Mouse (Mus musculus): ENCODE data around the gene Gm6583. TPM values are rescaled to one million over a fixed set of nuclear protein-coding genes. Genes with fewer than 3 reads are reported as not detected.

Gm6583 gene
- polyA plus RNA-seq, 1 experiment = 0.01 TPM

GRCm38 (mm10) chr5:112371933-112372332, 16.1 kb upstream of the Gm6583 start:
- peaks cover 79% of the 10 kb centered on the region for H3K36me3 ChIP-seq (ENCODE audit: control insufficient read depth)
- H3K27me3 ChIP-seq (ENCODE audit: control insufficient read depth) = no peaks in the 10 kb centered on the region
- TF ChIP-seq TAL1 (IDR thresholded peaks at IDR 0.05; ENCODE audit: low read length) (no peak), GATA1 (IDR thresholded peaks at IDR 0.05; ENCODE audit: low read length) (no peak)
- H3K4me3 ChIP-seq (replicated peaks) = no peak overlapping the region
- H3K4me1 ChIP-seq (ENCODE audit: control insufficient read depth) = peaks cover 2% of the 10 kb centered on the region; the same call in 1 of the 2 replicates
- H3K9me3 ChIP-seq (ENCODE audit: control insufficient read depth, low read length) = no peaks in the 10 kb centered on the region

GRCm38 (mm10) chr5:112370236-112370813, 14.5 kb upstream of the Gm6583 start:
- Histone ChIP-seq H3K36me3 (ENCODE audit: control insufficient read depth) (peaks cover 79% of the 10 kb centered on the region), H3K9me3 (ENCODE audit: control insufficient read depth, low read length) (no peaks in the 10 kb centered on the region), H3K4me3 (replicated peaks) (no peak overlapping the region), H3K27me3 (ENCODE audit: control insufficient read depth) (no peaks in the 10 kb centered on the region), H3K4me1 (ENCODE audit: control insufficient read depth) (no peaks in the 10 kb centered on the region)
- TF ChIP-seq GATA1 (IDR thresholded peaks at IDR 0.05; ENCODE audit: low read length) = no peak
- TF ChIP-seq TAL1 (IDR thresholded peaks at IDR 0.05; ENCODE audit: low read length) = no peak

- no peaks in the 10 kb centered on the region for H3K27me3 ChIP-seq (ENCODE audit: control insufficient read depth)
- TF ChIP-seq TAL1 (IDR thresholded peaks at IDR 0.05; ENCODE audit: low read length) (no peak), GATA1 (IDR thresholded peaks at IDR 0.05; ENCODE audit: low read length) (no peak)
- H3K36me3 ChIP-seq (ENCODE audit: control insufficient read depth) = peaks cover 79% of the 10 kb centered on the region
- no peak overlapping the region for H3K4me3 ChIP-seq (replicated peaks)
- H3K9me3 ChIP-seq (ENCODE audit: control insufficient read depth, low read length) = no peaks in the 10 kb centered on the region
- H3K4me1 ChIP-seq (ENCODE audit: control insufficient read depth) = no peaks in the 10 kb centered on the region
Measured at GRCm38 (mm10) chr5:112369326-112369725, 13.5 kb upstream of the Gm6583 start.

- no peaks in the 10 kb centered on the region for H3K9me3 ChIP-seq (ENCODE audit: control insufficient read depth, low read length)
- H3K4me3 ChIP-seq (replicated peaks) = no peak overlapping the region
- H3K36me3 ChIP-seq (ENCODE audit: control insufficient read depth) = peaks cover 79% of the 10 kb centered on the region
- no peak for TF ChIP-seq TAL1 (IDR thresholded peaks at IDR 0.05; ENCODE audit: low read length)
- no peak for TF ChIP-seq GATA1 (IDR thresholded peaks at IDR 0.05; ENCODE audit: low read length)
- H3K27me3 ChIP-seq (ENCODE audit: control insufficient read depth) = no peaks in the 10 kb centered on the region
- peaks cover 4% of the 10 kb centered on the region for H3K4me1 ChIP-seq (ENCODE audit: control insufficient read depth)
Measured at GRCm38 (mm10) chr5:112368666-112369065, 12.8 kb upstream of the Gm6583 start.

- no peaks in the 10 kb centered on the region for H3K9me3 ChIP-seq (ENCODE audit: control insufficient read depth, low read length)
- TF ChIP-seq GATA1 (IDR thresholded peaks at IDR 0.05; ENCODE audit: low read length) (no peak), TAL1 (IDR thresholded peaks at IDR 0.05; ENCODE audit: low read length) (no peak)
- no peak overlapping the region for H3K4me3 ChIP-seq (replicated peaks)
- H3K27me3 ChIP-seq (ENCODE audit: control insufficient read depth) = no peaks in the 10 kb centered on the region
- H3K4me1 ChIP-seq (ENCODE audit: control insufficient read depth) = peaks cover 11% of the 10 kb centered on the region
- peaks cover 80% of the 10 kb centered on the region for H3K36me3 ChIP-seq (ENCODE audit: control insufficient read depth)
Measured at GRCm38 (mm10) chr5:112367929-112368328, 12.1 kb upstream of the Gm6583 start.

GRCm38 (mm10) chr5:112367338-112367737, 11.5 kb upstream of the Gm6583 start:
- Histone ChIP-seq H3K27me3 (ENCODE audit: control insufficient read depth) (no peaks in the 10 kb centered on the region), H3K36me3 (ENCODE audit: control insufficient read depth) (peaks cover 81% of the 10 kb centered on the region), H3K4me1 (ENCODE audit: control insufficient read depth) (peaks cover 14% of the 10 kb centered on the region), H3K9me3 (ENCODE audit: control insufficient read depth, low read length) (no peaks in the 10 kb centered on the region), H3K4me3 (replicated peaks) (no peak overlapping the region)
- TF ChIP-seq GATA1 (IDR thresholded peaks at IDR 0.05; ENCODE audit: low read length) (no peak), TAL1 (IDR thresholded peaks at IDR 0.05; ENCODE audit: low read length) (no peak)

GRCm38 (mm10) chr5:112366879-112367278, 11.0 kb upstream of the Gm6583 start:
- TF ChIP-seq TAL1 (IDR thresholded peaks at IDR 0.05; ENCODE audit: low read length) = no peak
- TF ChIP-seq GATA1 (IDR thresholded peaks at IDR 0.05; ENCODE audit: low read length) = no peak
- no peak overlapping the region for H3K4me3 ChIP-seq (replicated peaks)
- H3K9me3 ChIP-seq (ENCODE audit: control insufficient read depth, low read length) = peaks cover 4% of the 10 kb centered on the region
- H3K4me1 ChIP-seq (ENCODE audit: control insufficient read depth) = peaks cover 14% of the 10 kb centered on the region
- H3K27me3 ChIP-seq (ENCODE audit: control insufficient read depth) = no peaks in the 10 kb centered on the region
- peaks cover 81% of the 10 kb centered on the region for H3K36me3 ChIP-seq (ENCODE audit: control insufficient read depth)

GRCm38 (mm10) chr5:112364184-112364797, 8.5 kb upstream of the Gm6583 start:
- no peak overlapping the region for H3K4me3 ChIP-seq (replicated peaks)
- no peak for TF ChIP-seq GATA1 (IDR thresholded peaks at IDR 0.05; ENCODE audit: low read length)
- TF ChIP-seq TAL1 (IDR thresholded peaks at IDR 0.05; ENCODE audit: low read length) = no peak
- peaks cover 5% of the 10 kb centered on the region for H3K9me3 ChIP-seq (ENCODE audit: control insufficient read depth, low read length)
- H3K36me3 ChIP-seq (ENCODE audit: control insufficient read depth) = peaks cover 65% of the 10 kb centered on the region
- H3K4me1 ChIP-seq (ENCODE audit: control insufficient read depth) = peaks cover 28% of the 10 kb centered on the region
- H3K27me3 ChIP-seq (ENCODE audit: control insufficient read depth) = no peaks in the 10 kb centered on the region

- no peaks in the 10 kb centered on the region for H3K27me3 ChIP-seq (ENCODE audit: control insufficient read depth)
- TF ChIP-seq GATA1 (IDR thresholded peaks at IDR 0.05; ENCODE audit: low read length) (no peak), TAL1 (IDR thresholded peaks at IDR 0.05; ENCODE audit: low read length) (no peak)
- H3K9me3 ChIP-seq (ENCODE audit: control insufficient read depth, low read length) = peaks cover 5% of the 10 kb centered on the region
- peaks cover 72% of the 10 kb centered on the region for H3K36me3 ChIP-seq (ENCODE audit: control insufficient read depth)
- H3K4me3 ChIP-seq (replicated peaks) = no peak overlapping the region
- peaks cover 58% of the 10 kb centered on the region for H3K4me1 ChIP-seq (ENCODE audit: control insufficient read depth)
Measured at GRCm38 (mm10) chr5:112360077-112360476, 4.2 kb upstream of the Gm6583 start.
